Mouse (Mus musculus) heart, postnatal 14 days (tissue): ENCODE results near the gene Zfand6. TPM values are rescaled to one million over a fixed set of nuclear protein-coding genes. Genes with fewer than 3 reads are reported as not detected.
A peak's percentile ranks its signal among the peaks of the same experiment; 100 is the strongest.

Experiments used
- DNase-seq, 2 experiments: peaks; one replicate each; pipeline ENCODE4 v3.0.0; 2021 to 2022
- intact Hi-C: fragments of 180-260 bp; cut with DNase I; formaldehyde crosslinking; loops from one replicate; pipeline ENCODE4 v1.15.1; 2025
- total RNA-seq, 2 experiments: library from RNA; stranded (reverse); gene quantifications; 2 replicates each; pipeline ENCODE4 v1.2.3; 2021

The Zfand6 gene
- total RNA-seq, 2 experiments from 2014 or later, result 95.4 to 97.4 TPM

GRCm38 (mm10) chr7:84600631-84601030, 89.1 kb downstream of the Zfand6 start:
- no peak for DNase-seq
- intact Hi-C loops, result loop anchor here (2.0 kb wide), 1 partner anchor 88 kb away; the partner anchor contains the start of gene Zfand6

- DNase-seq, result no peak
- intact Hi-C loops, result loop anchor here (5.0 kb wide), 1 partner anchor 201 kb away; no protein-coding TSS in a partner anchor
Observed at GRCm38 (mm10) chr7:84596633-84597032, 93.1 kb downstream of the Zfand6 start.

- intact Hi-C loops, result loop anchor here (5.0 kb wide), 1 partner anchor 201 kb away; no protein-coding TSS in a partner anchor
- DNase-seq, result no peak
Observed at GRCm38 (mm10) chr7:84596002-84596401, 93.8 kb downstream of the Zfand6 start.

- no peak for DNase-seq
- intact Hi-C loops, result loop anchor here (1.0 to 5.0 kb wide), 3 partner anchors 151 to 202 kb away; no protein-coding TSS in a partner anchor
Observed at GRCm38 (mm10) chr7:84594917-84595303, 94.8 kb downstream of the Zfand6 start.

- intact Hi-C loops, result no loop called here
- peak; percentile 6 to 37 for DNase-seq
Observed at GRCm38 (mm10) chr7:84594087-84594916, 95.5 kb downstream of the Zfand6 start.

GRCm38 (mm10) chr7:84591347-84591746, 98.4 kb downstream of the Zfand6 start:
- intact Hi-C loops, result no loop called here

GRCm38 (mm10) chr7:84590622-84591021, 99.1 kb downstream of the Zfand6 start:
- DNase-seq, result no peak
- intact Hi-C loops, result no loop called here

More at GRCm38 (mm10) chr7:84591347-84591746, 98.4 kb downstream of the Zfand6 start:
- no peak for DNase-seq

GRCm38 (mm10) chr7:84587101-84587783, 102.5 kb downstream of the Zfand6 start:
- no peak for DNase-seq
- intact Hi-C loops, result no loop called here

GRCm38 (mm10) chr7:84586360-84587100, 103.2 kb downstream of the Zfand6 start:
- DNase-seq, result no peak
- intact Hi-C loops, result no loop called here

GRCm38 (mm10) chr7:84585086-84585485, 104.7 kb downstream of the Zfand6 start:
- DNase-seq, result no peak
- intact Hi-C loops, result no loop called here

GRCm38 (mm10) chr7:84579769-84580168, 110.0 kb downstream of the Zfand6 start:
- no peak for DNase-seq
- intact Hi-C loops, result no loop called here

- intact Hi-C loops, result no loop called here
- no peak for DNase-seq
Observed at GRCm38 (mm10) chr7:84578841-84579240, 110.9 kb downstream of the Zfand6 start.

GRCm38 (mm10) chr7:84577034-84577433, 112.7 kb downstream of the Zfand6 start:
- intact Hi-C loops, result no loop called here
- DNase-seq, result no peak

- intact Hi-C loops, result no loop called here
- peak in 1 of 2 experiments; percentile 9 for DNase-seq
Observed at GRCm38 (mm10) chr7:84566200-84566599, 123.6 kb downstream of the Zfand6 start.

GRCm38 (mm10) chr7:84564236-84564635, 125.5 kb downstream of the Zfand6 start:
- intact Hi-C loops, result no loop called here
- DNase-seq, result no peak

Other genes with a start within 250 kb of the Zfand6 start
- gene Gm2115, start 161.0 kb downstream of the Zfand6 start, total RNA-seq, result under 1 TPM; 0.12 to 0.29 TPM
- 1 to 10 TPM; 5.4 to 8.2 TPM for gene Fah, start 83.2 kb downstream of the Zfand6 start, total RNA-seq
- gene Olfr291, start 163.6 kb upstream of the Zfand6 start, total RNA-seq, result not detected